Mouse (Mus musculus) embryonic facial prominence, embryonic 12.5 days (tissue): ENCODE results near the gene Olfr1331. TPM values are rescaled to one million over a fixed set of nuclear protein-coding genes. Genes with fewer than 3 reads are reported as not detected.
"Not testable (repeated sequence)": the region's sequence is repeated elsewhere in the genome, so short reads cannot be mapped to it uniquely, and the experiment has no call there.

Experiments used
- ATAC-seq: fragments of 200-750 bp; cut with Nextera tagmentation; 2 replicates; pipeline ENCODE4 v1.8.0; 2017; ENCODE audit not compliant: insufficient number of reproducible peaks, insufficient read depth, low FRiP score, low TSS enrichment
- H3K27ac ChIP-seq: fragments of 300-500 bp; sonication (generic); 2 replicates; pipeline ENCODE4 v1.5.1; 2016; ENCODE audit warnings: mild to moderate bottlenecking
- H3K27me3 ChIP-seq: fragments of 300-500 bp; sonication (generic); 2 replicates; pipeline ENCODE4 v1.6.1; 2016; ENCODE audit warnings: mild to moderate bottlenecking, moderate library complexity
- H3K36me3 ChIP-seq: fragments of 300-500 bp; sonication (generic); 2 replicates; pipeline ENCODE4 v1.6.1; 2016; ENCODE audit warnings: mild to moderate bottlenecking
- H3K4me1 ChIP-seq: fragments of 300-500 bp; sonication (generic); 2 replicates; pipeline ENCODE4 v1.6.1; 2016
- H3K4me2 ChIP-seq: fragments of 300-500 bp; sonication (generic); replicated peaks from 2 replicates; pipeline ENCODE4 v1.6.1; 2016; ENCODE audit warnings: mild to moderate bottlenecking, moderate library complexity
- H3K4me3 ChIP-seq: fragments of 300-500 bp; sonication (generic); 2 replicates; pipeline ENCODE4 v1.5.1; 2016; ENCODE audit warnings: mild to moderate bottlenecking
- H3K9ac ChIP-seq: fragments of 300-500 bp; sonication (generic); 2 replicates; pipeline ENCODE4 v1.6.1; 2016; ENCODE audit warnings: mild to moderate bottlenecking, moderate library complexity
- H3K9me3 ChIP-seq: fragments of 300-500 bp; sonication (generic); 2 replicates; pipeline ENCODE4 v1.6.1; 2016; ENCODE audit warnings: mild to moderate bottlenecking, moderate library complexity
- whole genome bisulfite sequencing: fragments of 180-500 bp; shearing (Covaris S2); methylation state at CpG from one replicate; pipeline ENCODE4 v1.1.7; 2016; 5-methylcytosine and 5-hydroxymethylcytosine counted together
- polyA plus RNA-seq: library from polyadenylated mRNA; unstranded; fragments of >200 nt; fragmentation: Nextera tagmentation; extraction: Ambion mirVana; gene quantifications from 2 replicates; pipeline ENCODE4 v1.2.1, GENCODE M21; 2016

Gene Olfr1331
- polyA plus RNA-seq: not detected in 2 replicates

- WGBS: 92% methylated on average over 1 of the region's 1 CpGs
- no peak for ATAC-seq
- H3K4me3 ChIP-seq: no peak within 1 kb of the TSS
Observed at GRCm38 (mm10) chr4:118864349-118864748, at the start of gene Olfr1331. TSS of gene Olfr1331 (plus strand) at chr4:118864649.

DNA sequence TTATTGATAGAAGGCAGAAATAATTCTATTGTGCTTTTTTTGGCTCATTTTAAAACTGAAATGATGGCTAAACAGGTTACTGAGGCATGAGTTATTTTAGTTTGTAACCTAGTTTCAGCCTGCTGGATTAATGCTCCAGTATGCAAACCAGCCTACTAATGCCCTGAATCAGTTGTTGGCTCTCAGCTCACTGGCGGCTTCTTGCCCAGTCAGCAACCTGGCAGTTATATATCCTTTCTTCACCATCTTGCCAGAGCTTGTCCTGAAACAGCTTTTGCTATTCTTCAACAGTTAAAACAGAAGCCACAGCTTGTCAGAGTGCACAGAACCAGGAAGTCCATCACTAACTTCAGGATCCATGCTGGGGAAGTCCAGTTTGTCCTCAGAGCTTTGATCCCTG, 45.5 kb upstream of the Olfr1331 start:
- Histone ChIP-seq H3K36me3 (no peaks in the 10 kb centered on the region), H3K4me3 (no peak overlapping the region), H3K27ac (no peak overlapping the region), H3K9me3 (no peaks in the 10 kb centered on the region), H3K27me3 (no peaks in the 10 kb centered on the region), H3K9ac (no peak overlapping the region), H3K4me2 (no peak overlapping the region), H3K4me1 (no peaks in the 10 kb centered on the region)
- no peak for ATAC-seq
- WGBS: 90% methylated on average over 1 of the region's 1 CpGs

More at GRCm38 (mm10) chr4:118864349-118864748, at the start of gene Olfr1331:
- H3K9me3 ChIP-seq: no peaks in the 10 kb centered on the region
- no peak within 1 kb of the TSS for H3K9ac ChIP-seq
- H3K36me3 ChIP-seq: no peaks in the 10 kb centered on the region
- H3K4me1 ChIP-seq: no peaks in the 10 kb centered on the region
- no peak within 1 kb of the TSS for H3K27ac ChIP-seq
- H3K4me2 ChIP-seq: no peak within 1 kb of the TSS
- no peaks in the 10 kb centered on the region for H3K27me3 ChIP-seq

DNA sequence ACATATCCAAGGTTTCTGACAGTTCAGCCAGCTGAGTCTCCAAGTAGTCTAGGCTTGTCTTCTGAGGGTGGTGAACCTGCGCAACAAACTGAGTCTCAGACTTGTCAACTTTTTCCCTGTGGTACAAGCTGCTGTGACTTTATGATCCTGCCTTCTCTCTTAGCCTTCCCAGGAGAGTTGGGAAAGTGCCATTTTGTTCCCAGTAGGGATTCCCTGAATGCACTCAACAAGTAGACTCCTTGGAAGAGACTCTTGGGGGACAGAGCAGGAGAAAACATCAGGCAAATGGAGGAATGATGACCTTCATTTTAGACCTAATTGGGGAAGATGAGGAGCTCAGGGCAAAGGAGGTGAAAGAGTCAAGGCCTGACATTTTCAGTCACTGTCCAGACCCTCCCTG, 28.3 kb upstream of the Olfr1331 start, which contains the start of gene Olfr1333:
Gene Olfr1333, minus strand, starts transcription at position 101 of the 400 bp plus-strand sequence.
- no peak within 1 kb of the TSS for H3K9ac ChIP-seq
- WGBS: 93% methylated on average over 1 of the region's 1 CpGs
- H3K36me3 ChIP-seq: no peaks in the 10 kb centered on the region
- no peak within 1 kb of the TSS for H3K27ac ChIP-seq
- no peaks in the 10 kb centered on the region for H3K4me1 ChIP-seq
- H3K9me3 ChIP-seq: no peaks in the 10 kb centered on the region
- H3K27me3 ChIP-seq: no peaks in the 10 kb centered on the region
- H3K4me3 ChIP-seq: no peak within 1 kb of the TSS
- ATAC-seq: no peak
- no peak within 1 kb of the TSS for H3K4me2 ChIP-seq

- Histone ChIP-seq H3K27me3 (no peaks in the 10 kb centered on the region), H3K9ac (no peak overlapping the region), H3K36me3 (no peaks in the 10 kb centered on the region), H3K9me3 (no peaks in the 10 kb centered on the region), H3K4me3 (no peak overlapping the region), H3K4me2 (no peak overlapping the region), H3K27ac (no peak overlapping the region), H3K4me1 (no peaks in the 10 kb centered on the region)
- no peak for ATAC-seq
- WGBS: 82% methylated on average over 1 of the region's 1 CpGs
Observed at GRCm38 (mm10) chr4:118861791-118862190, 2.7 kb upstream of the Olfr1331 start.

- H3K4me2 ChIP-seq: no peak overlapping the region
- no peaks in the 10 kb centered on the region for H3K27me3 ChIP-seq
- 44% methylated on average over 4 of the region's 4 CpGs for WGBS
- no peaks in the 10 kb centered on the region for H3K9me3 ChIP-seq
- no peak overlapping the region for H3K9ac ChIP-seq
- no peak overlapping the region for H3K27ac ChIP-seq
- ATAC-seq: no peak
- no peak overlapping the region for H3K4me3 ChIP-seq
- H3K4me1 ChIP-seq: no peaks in the 10 kb centered on the region
- H3K36me3 ChIP-seq: no peaks in the 10 kb centered on the region
Observed at GRCm38 (mm10) chr4:118862704-118863103, 1.7 kb upstream of the Olfr1331 start.

DNA sequence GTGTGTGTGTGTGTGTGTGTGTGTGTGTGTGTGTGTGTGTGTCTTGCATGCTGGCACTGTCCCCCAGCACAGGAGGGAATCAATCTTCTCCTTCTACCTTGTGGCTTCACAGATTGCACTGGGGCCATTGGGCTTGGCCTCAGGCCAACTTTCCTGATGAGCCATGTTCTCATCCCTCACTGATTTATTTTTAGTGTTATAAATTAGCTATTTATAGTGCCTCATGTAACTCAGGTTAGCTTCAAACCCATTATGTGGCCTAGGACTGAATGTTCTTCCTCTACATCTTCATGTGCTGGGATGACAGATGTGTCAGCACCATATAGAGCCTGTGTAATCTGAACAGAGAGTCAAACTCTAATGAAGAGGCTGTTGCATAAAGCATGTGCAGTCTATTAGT, 3.1 kb downstream of the Olfr1331 start:
- H3K27me3 ChIP-seq: no peaks in the 10 kb centered on the region
- H3K27ac ChIP-seq: no peak overlapping the region
- no peak overlapping the region for H3K4me3 ChIP-seq
- H3K4me1 ChIP-seq: no peaks in the 10 kb centered on the region
- no peaks in the 10 kb centered on the region for H3K36me3 ChIP-seq
- H3K4me2 ChIP-seq: no peak overlapping the region
- no peaks in the 10 kb centered on the region for H3K9me3 ChIP-seq
- no peak for ATAC-seq
- no peak overlapping the region for H3K9ac ChIP-seq

GRCm38 (mm10) chr4:118888297-118888696, 23.8 kb downstream of the Olfr1331 start, which contains the start of gene Olfr1330:
TSS of gene Olfr1330 (plus strand) at chr4:118888597.
- ATAC-seq: no peak
- 70% methylated on average over 1 of the region's 1 CpGs for WGBS
- Histone ChIP-seq H3K4me3 (no peak within 1 kb of the TSS), H3K4me1 (no peaks in the 10 kb centered on the region), H3K4me2 (no peak within 1 kb of the TSS), H3K27me3 (no peaks in the 10 kb centered on the region), H3K36me3 (no peaks in the 10 kb centered on the region), H3K27ac (no peak within 1 kb of the TSS), H3K9ac (no peak within 1 kb of the TSS), H3K9me3 (no peaks in the 10 kb centered on the region)

GRCm38 (mm10) chr4:118901981-118902380, 37.5 kb downstream of the Olfr1331 start:
- Histone ChIP-seq H3K36me3 (no peaks in the 10 kb centered on the region), H3K4me1 (no peaks in the 10 kb centered on the region), H3K9ac (no peak overlapping the region), H3K27me3 (no peaks in the 10 kb centered on the region), H3K27ac (no peak overlapping the region), H3K4me2 (no peak overlapping the region), H3K9me3 (no peaks in the 10 kb centered on the region), H3K4me3 (no peak overlapping the region)
- WGBS: 68% methylated on average over 2 of the region's 2 CpGs
- ATAC-seq: no peak

GRCm38 (mm10) chr4:118917365-118917764, 52.9 kb downstream of the Olfr1331 start, which contains the start of gene Olfr1329:
TSS of gene Olfr1329 (minus strand) at chr4:118917465.
- H3K9ac ChIP-seq, H3K27me3 ChIP-seq, H3K4me1 ChIP-seq, H3K4me3 ChIP-seq, H3K36me3 ChIP-seq, ATAC-seq, H3K27ac ChIP-seq, H3K9me3 ChIP-seq, H3K4me2 ChIP-seq: not testable (repeated sequence)
- WGBS: 55% methylated on average over 2 of the region's 2 CpGs

Other genes starting within 250 kb of the Olfr1331 start
- gene Cfap57, start 243.9 kb upstream of the Olfr1331 start, polyA plus RNA-seq: 0.41 and 0.46 TPM in 2 replicates
- gene Ebna1bp2, start 243.8 kb upstream of the Olfr1331 start, polyA plus RNA-seq: 154 and 165 TPM in 2 replicates
- not detected in 2 replicates for gene Olfr62, start 205.7 kb upstream of the Olfr1331 start, polyA plus RNA-seq
- 0.05 and 0.20 TPM in 2 replicates for gene Olfr1342, start 171.9 kb upstream of the Olfr1331 start, polyA plus RNA-seq
- not detected in 2 replicates for gene Olfr1341, start 161.1 kb upstream of the Olfr1331 start, polyA plus RNA-seq
- gene Olfr1340, start 144.5 kb upstream of the Olfr1331 start, polyA plus RNA-seq: not detected in 2 replicates
- not detected in 2 replicates for gene Olfr1339, start 132.5 kb upstream of the Olfr1331 start, polyA plus RNA-seq
- not detected in 2 replicates for gene Olfr1338, start 105.9 kb upstream of the Olfr1331 start, polyA plus RNA-seq
- not detected in 2 replicates for gene Olfr1337, start 82.1 kb upstream of the Olfr1331 start, polyA plus RNA-seq
- gene Olfr1335, start 54.7 kb upstream of the Olfr1331 start, polyA plus RNA-seq: not detected in 2 replicates
- gene Olfr1333, start 28.4 kb upstream of the Olfr1331 start, polyA plus RNA-seq: not detected in 2 replicates
- not detected in 2 replicates for gene Olfr1330, start 23.9 kb downstream of the Olfr1331 start, polyA plus RNA-seq
- gene Olfr1329, start 52.8 kb downstream of the Olfr1331 start, polyA plus RNA-seq: not detected in 2 replicates
- gene Olfr1328, start 74.0 kb downstream of the Olfr1331 start, polyA plus RNA-seq: not detected in 2 replicates
- not detected in 2 replicates for gene Lao1, start 96.9 kb downstream of the Olfr1331 start, polyA plus RNA-seq
- gene Slc2a1, start 244.1 kb downstream of the Olfr1331 start, polyA plus RNA-seq: 109 and 111 TPM in 2 replicates